Mouse (Mus musculus): ENCODE measurements around the gene Pde4d. TPM values are rescaled to one million over a fixed set of nuclear protein-coding genes. Genes with fewer than 3 reads are reported as not detected.

Gene Pde4d
- total and polyA plus RNA-seq, 3 experiments: 18.5 to 18.8 TPM; not detected in 1

- Histone ChIP-seq H3K79me2 (ENCODE audit: control insufficient read depth, insufficient read depth, low read length, poor library complexity) (no peaks in the 10 kb centered on the region), H3K4me1 (ENCODE audit: control insufficient read depth in 1 of 2, insufficient read depth in 2 of 2, low read length in 2 of 2) (no peaks in the 10 kb centered on the region), H3K4me3 (ENCODE audit: control insufficient read depth in 1 of 2, insufficient read depth in 1 of 2, low read depth in 2 of 2, low read length in 2 of 2) (no peak overlapping the region), H3K27ac (ENCODE audit: control insufficient read depth, low read depth, low read length) (no peak overlapping the region), H3K9me3 (replicated peaks; ENCODE audit: insufficient read depth, low read length) (no peaks in the 10 kb centered on the region), H3K9ac (ENCODE audit: control insufficient read depth, low read depth, low read length, poor library complexity, severe bottlenecking) (no peak overlapping the region), H3K36me3 (ENCODE audit: control insufficient read depth in 1 of 2, insufficient read depth in 2 of 2, low read length in 2 of 2) (no peaks in the 10 kb centered on the region), H3K27me3 (ENCODE audit: control insufficient read depth in 1 of 2, insufficient read depth in 2 of 2, low read length in 2 of 2) (peaks cover 0 to 4% of the 10 kb centered on the region in 2 experiments; a peak in 3 of 4 replicates)
- no peak for TF ChIP-seq SMC3 (IDR thresholded peaks at IDR 0.05; ENCODE audit: low read depth, low read length)
- TF ChIP-seq MAX (IDR thresholded peaks at IDR 0.05; ENCODE audit: low read length): no peak
- TF ChIP-seq ETS1 (IDR thresholded peaks at IDR 0.05; ENCODE audit: low read depth, low read length): no peak
- no peak for DNase-seq (ENCODE audit: low read depth, low spot score)
These were observed 841.2 kb downstream of the Pde4d start for GRCm38 (mm10) chr13:109290922-109291321.

GRCm38 (mm10) chr13:109293011-109293410 is 843.3 kb downstream of the Pde4d start:
- TF ChIP-seq POLR2AphosphoS2 (IDR thresholded peaks at IDR 0.05; ENCODE audit: low read length) (no peak), ZMIZ1 (IDR thresholded peaks at IDR 0.05; ENCODE audit: low read depth, low read length) (no peak), ZC3H11A (IDR thresholded peaks at IDR 0.05; ENCODE audit: low read depth, low read length) (no peak), ELF1 (IDR thresholded peaks at IDR 0.05; ENCODE audit: low read depth, low read length) (no peak), E2F4 (IDR thresholded peaks at IDR 0.05; ENCODE audit: borderline replicate concordance, low read depth, low read length) (no peak)
- H3K36me3 ChIP-seq (ENCODE audit: control insufficient read depth in 1 of 2, insufficient read depth in 2 of 2, low read length in 2 of 2): no peaks in the 10 kb centered on the region
- H3K4me3 ChIP-seq (ENCODE audit: control insufficient read depth in 1 of 2, insufficient read depth in 1 of 2, low read depth in 2 of 2, low read length in 2 of 2): no peak overlapping the region
- H3K9me3 ChIP-seq (replicated peaks; ENCODE audit: insufficient read depth, low read length): no peaks in the 10 kb centered on the region
- no peak overlapping the region for H3K27ac ChIP-seq (ENCODE audit: control insufficient read depth, low read depth, low read length)
- H3K79me2 ChIP-seq (ENCODE audit: control insufficient read depth, insufficient read depth, low read length, poor library complexity): no peaks in the 10 kb centered on the region
- H3K27me3 ChIP-seq (ENCODE audit: control insufficient read depth in 1 of 2, insufficient read depth in 2 of 2, low read length in 2 of 2): peaks cover 2 to 4% of the 10 kb centered on the region in 2 experiments; a peak in 3 of 4 replicates
- no peak overlapping the region for H3K9ac ChIP-seq (ENCODE audit: control insufficient read depth, low read depth, low read length, poor library complexity, severe bottlenecking)
- DNase-seq (ENCODE audit: low read depth, low spot score): no peak
- H3K4me1 ChIP-seq (ENCODE audit: control insufficient read depth in 1 of 2, insufficient read depth in 2 of 2, low read length in 2 of 2): no peaks in the 10 kb centered on the region

GRCm38 (mm10) chr13:109296347-109297037 is 846.7 kb downstream of the Pde4d start:
- H3K9me3 ChIP-seq (replicated peaks; ENCODE audit: insufficient read depth, low read length): no peaks in the 10 kb centered on the region
- DNase-seq (ENCODE audit: low read depth, low spot score): no peak
- no peaks in the 10 kb centered on the region for H3K4me1 ChIP-seq (ENCODE audit: control insufficient read depth in 1 of 2, insufficient read depth in 2 of 2, low read length in 2 of 2)
- H3K36me3 ChIP-seq (ENCODE audit: control insufficient read depth in 1 of 2, insufficient read depth in 2 of 2, low read length in 2 of 2): no peaks in the 10 kb centered on the region
- no peak for TF ChIP-seq TCF12 (IDR thresholded peaks at IDR 0.05; ENCODE audit: low read depth, low read length)
- TF ChIP-seq MYB (IDR thresholded peaks at IDR 0.05; ENCODE audit: low read depth, low read length): no peak
- TF ChIP-seq RAD21 (IDR thresholded peaks at IDR 0.05; ENCODE audit: low read depth, low read length): no peak
- no peak for TF ChIP-seq POLR2A (IDR thresholded peaks at IDR 0.05; ENCODE audit: control insufficient read depth in 1 of 2, insufficient read depth in 1 of 2, low read depth in 1 of 2, low read length in 2 of 2, poor library complexity in 1 of 2)
- no peak for TF ChIP-seq MAX (IDR thresholded peaks at IDR 0.05; ENCODE audit: low read length)
- TF ChIP-seq JUND (IDR thresholded peaks at IDR 0.05; ENCODE audit: low read depth, low read length): no peak
- TF ChIP-seq CTCF (IDR thresholded peaks at IDR 0.05 in 2 of 3, conservative IDR thresholded peaks at IDR 0.05 in 1 of 3; ENCODE audit: control insufficient read depth in 1 of 3, insufficient read depth in 1 of 3, low read depth in 2 of 3, low read length in 3 of 3, poor library complexity in 1 of 3, severe bottlenecking in 1 of 3): no peak
- no peak for TF ChIP-seq GABPA (IDR thresholded peaks at IDR 0.05; ENCODE audit: low read depth, low read length)
- no peak overlapping the region for H3K9ac ChIP-seq (ENCODE audit: control insufficient read depth, low read depth, low read length, poor library complexity, severe bottlenecking)
- no peak overlapping the region for H3K4me3 ChIP-seq (ENCODE audit: control insufficient read depth in 1 of 2, insufficient read depth in 1 of 2, low read depth in 2 of 2, low read length in 2 of 2)
- H3K27me3 ChIP-seq (ENCODE audit: control insufficient read depth in 1 of 2, insufficient read depth in 2 of 2, low read length in 2 of 2): peaks cover 3 to 4% of the 10 kb centered on the region in 2 experiments; a peak in 3 of 4 replicates
- H3K79me2 ChIP-seq (ENCODE audit: control insufficient read depth, insufficient read depth, low read length, poor library complexity): no peaks in the 10 kb centered on the region
- no peak overlapping the region for H3K27ac ChIP-seq (ENCODE audit: control insufficient read depth, low read depth, low read length)

Data from MEL (cell line).